Mouse (Mus musculus): ENCODE measurements around the gene Itga3. TPM values are rescaled to one million over a fixed set of nuclear protein-coding genes. Genes with fewer than 3 reads are reported as not detected.
A peak's percentile ranks its signal among the peaks of the same experiment; 100 is the strongest.

Itga3 gene
- polyA plus RNA-seq, 1 experiment from 2014 or later: 16.9 TPM

GRCm38 (mm10) chr11:95075197-95076040 is 1.2 kb downstream of the Itga3 start:
- peaks cover 22% of the 10 kb centered on the region for H3K27me3 ChIP-seq (ENCODE audit: control insufficient read depth, insufficient read depth, low read length)
- H3K9me3 ChIP-seq (ENCODE audit: control insufficient read depth, low read length): no peaks in the 10 kb centered on the region
- H3K4me2 ChIP-seq (replicated peaks): peak overlapping the region; percentile 82
- peak overlapping the region; percentile 78 for H3K9ac ChIP-seq
- H3K4me3 ChIP-seq (replicated peaks; ENCODE audit: low read length): peak overlapping the region; percentile 69
- WGBS: 6% methylated on average over 19 of the region's 19 CpGs
- DNase-seq (ENCODE audit: low spot score) (no peak), ATAC-seq (ENCODE audit: low FRiP score) (no peak)
- peak overlapping the region; percentile 71 for H3K27ac ChIP-seq
- H3K36me3 ChIP-seq (replicated peaks; ENCODE audit: control insufficient read depth, insufficient read depth): no peaks in the 10 kb centered on the region
- H3K4me1 ChIP-seq (replicated peaks; ENCODE audit: control insufficient read depth, insufficient read depth, low read length): peaks cover 12% of the 10 kb centered on the region

- Histone ChIP-seq H3K4me3 (replicated peaks; ENCODE audit: low read length) (peak overlapping the region; percentile 69; the same call in 1 of the 2 replicates), H3K27me3 (ENCODE audit: control insufficient read depth, insufficient read depth, low read length) (peaks cover 22% of the 10 kb centered on the region), H3K9ac (peak overlapping the region; percentile 78; the same call in 1 of the 2 replicates), H3K9me3 (ENCODE audit: control insufficient read depth, low read length) (no peaks in the 10 kb centered on the region), H3K4me2 (replicated peaks) (peak overlapping the region; percentile 82), H3K36me3 (replicated peaks; ENCODE audit: control insufficient read depth, insufficient read depth) (no peaks in the 10 kb centered on the region), H3K4me1 (replicated peaks; ENCODE audit: control insufficient read depth, insufficient read depth, low read length) (peaks cover 12% of the 10 kb centered on the region), H3K27ac (no peak overlapping the region)
- ATAC-seq (ENCODE audit: low FRiP score) (no peak), DNase-seq (ENCODE audit: low spot score) (no peak)
- 82% methylated on average over 4 of the region's 4 CpGs for WGBS
Measured at GRCm38 (mm10) chr11:95074694-95075093, 1.9 kb downstream of the Itga3 start.

DNA sequence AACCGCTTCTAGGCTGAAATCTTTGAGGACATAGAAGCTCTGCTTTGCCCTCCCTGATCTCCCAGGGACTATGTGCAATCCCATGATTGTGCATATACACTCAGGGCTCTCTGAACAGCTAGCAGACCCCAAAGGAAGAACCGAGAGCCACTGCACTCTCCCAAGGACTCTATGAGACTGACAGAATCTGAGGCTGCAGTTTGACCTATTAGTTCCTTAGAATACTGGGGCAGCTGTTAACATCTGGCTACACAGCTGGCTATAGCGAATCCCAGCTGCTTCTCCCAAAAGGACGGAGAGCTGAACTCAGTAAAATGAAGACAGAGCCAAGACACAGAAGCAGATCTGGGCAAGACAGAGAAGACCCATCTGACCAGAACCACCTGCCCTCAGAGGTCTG is 2.8 kb downstream of the Itga3 start:
- Histone ChIP-seq H3K4me3 (replicated peaks; ENCODE audit: low read length) (no peak overlapping the region), H3K9ac (no peak overlapping the region), H3K27me3 (ENCODE audit: control insufficient read depth, insufficient read depth, low read length) (peaks cover 22% of the 10 kb centered on the region), H3K4me1 (replicated peaks; ENCODE audit: control insufficient read depth, insufficient read depth, low read length) (peaks cover 12% of the 10 kb centered on the region), H3K4me2 (replicated peaks) (no peak overlapping the region), H3K27ac (no peak overlapping the region), H3K9me3 (ENCODE audit: control insufficient read depth, low read length) (no peaks in the 10 kb centered on the region), H3K36me3 (replicated peaks; ENCODE audit: control insufficient read depth, insufficient read depth) (no peaks in the 10 kb centered on the region)
- no peak for DNase-seq (ENCODE audit: low spot score)
- no peak for ATAC-seq (ENCODE audit: low FRiP score)
- 78% methylated on average over 4 of the region's 4 CpGs for WGBS

GRCm38 (mm10) chr11:95072804-95073203 is 3.8 kb downstream of the Itga3 start:
- no peak overlapping the region for H3K4me2 ChIP-seq (replicated peaks)
- DNase-seq (ENCODE audit: low spot score) (no peak), ATAC-seq (ENCODE audit: low FRiP score) (no peak)
- no peak overlapping the region for H3K9ac ChIP-seq
- no peak overlapping the region for H3K27ac ChIP-seq
- H3K27me3 ChIP-seq (ENCODE audit: control insufficient read depth, insufficient read depth, low read length): peaks cover 12% of the 10 kb centered on the region
- 72% methylated on average over 5 of the region's 5 CpGs for WGBS
- no peak overlapping the region for H3K4me3 ChIP-seq (replicated peaks; ENCODE audit: low read length)
- no peaks in the 10 kb centered on the region for H3K9me3 ChIP-seq (ENCODE audit: control insufficient read depth, low read length)
- H3K4me1 ChIP-seq (replicated peaks; ENCODE audit: control insufficient read depth, insufficient read depth, low read length): peaks cover 12% of the 10 kb centered on the region
- no peaks in the 10 kb centered on the region for H3K36me3 ChIP-seq (replicated peaks; ENCODE audit: control insufficient read depth, insufficient read depth)

DNA sequence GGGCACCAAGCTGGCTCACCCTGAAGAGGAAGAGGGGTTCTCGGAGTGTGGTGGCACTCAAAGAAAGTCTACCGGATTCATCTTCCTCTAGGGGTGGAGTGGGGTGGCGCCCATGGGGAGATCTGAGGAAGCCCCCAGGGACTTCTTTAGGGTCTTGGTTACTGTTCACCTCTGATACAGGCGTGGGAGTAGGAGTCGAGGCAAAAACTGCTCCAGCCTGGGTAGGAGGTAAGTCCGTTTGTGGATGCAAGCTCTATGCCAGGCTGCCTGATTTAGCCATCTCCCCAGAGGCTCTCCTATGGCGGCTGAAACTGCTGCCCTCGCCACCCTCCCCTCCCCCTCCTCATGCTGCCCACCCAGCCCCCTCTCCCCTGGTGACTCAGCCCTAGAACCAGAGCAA is 4.5 kb downstream of the Itga3 start:
- Histone ChIP-seq H3K4me3 (replicated peaks; ENCODE audit: low read length) (no peak overlapping the region), H3K4me2 (replicated peaks) (no peak overlapping the region), H3K9me3 (ENCODE audit: control insufficient read depth, low read length) (no peaks in the 10 kb centered on the region), H3K27ac (no peak overlapping the region), H3K9ac (no peak overlapping the region), H3K27me3 (ENCODE audit: control insufficient read depth, insufficient read depth, low read length) (peaks cover 12% of the 10 kb centered on the region), H3K4me1 (replicated peaks; ENCODE audit: control insufficient read depth, insufficient read depth, low read length) (peaks cover 10% of the 10 kb centered on the region), H3K36me3 (replicated peaks; ENCODE audit: control insufficient read depth, insufficient read depth) (no peaks in the 10 kb centered on the region; the same call in 1 of the 2 replicates)
- ATAC-seq (ENCODE audit: low FRiP score) (no peak), DNase-seq (ENCODE audit: low spot score) (no peak)
- 67% methylated on average over 8 of the region's 8 CpGs for WGBS

DNA sequence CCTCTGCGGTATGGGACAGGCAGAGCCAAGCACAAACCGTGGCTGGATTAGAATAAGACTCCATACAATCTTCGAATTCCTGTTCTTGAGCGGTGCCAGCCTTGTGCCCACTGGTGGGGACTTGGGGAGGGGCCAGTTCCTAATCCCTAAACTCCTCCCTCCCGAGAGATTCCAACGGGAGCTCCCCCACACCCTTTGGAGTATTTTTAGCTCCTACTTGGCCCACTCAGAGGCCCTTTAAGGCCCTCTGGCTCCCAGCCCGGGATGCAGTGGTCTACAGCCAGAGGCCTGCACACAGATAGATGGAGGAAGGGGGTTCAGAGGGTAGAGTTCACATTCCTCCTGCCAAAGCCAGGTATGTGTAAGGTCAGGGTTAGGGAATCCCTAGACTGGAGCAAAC is 5.3 kb downstream of the Itga3 start:
- Histone ChIP-seq H3K36me3 (replicated peaks; ENCODE audit: control insufficient read depth, insufficient read depth) (no peaks in the 10 kb centered on the region; the same call in 1 of the 2 replicates), H3K4me1 (replicated peaks; ENCODE audit: control insufficient read depth, insufficient read depth, low read length) (peaks cover 7% of the 10 kb centered on the region), H3K4me3 (replicated peaks; ENCODE audit: low read length) (no peak overlapping the region), H3K27me3 (ENCODE audit: control insufficient read depth, insufficient read depth, low read length) (peaks cover 12% of the 10 kb centered on the region), H3K9me3 (ENCODE audit: control insufficient read depth, low read length) (no peaks in the 10 kb centered on the region), H3K27ac (no peak overlapping the region), H3K9ac (no peak overlapping the region), H3K4me2 (replicated peaks) (no peak overlapping the region)
- 63% methylated on average over 7 of the region's 7 CpGs for WGBS
- no peak for DNase-seq (ENCODE audit: low spot score)
- no peak for ATAC-seq (ENCODE audit: low FRiP score)

GRCm38 (mm10) chr11:95070140-95071107 is 6.2 kb downstream of the Itga3 start:
- ATAC-seq (ENCODE audit: low FRiP score): no peak
- whole genome bisulfite sequencing: 74% methylated on average over 8 of the region's 8 CpGs
- no peak for DNase-seq (ENCODE audit: low spot score)

GRCm38 (mm10) chr11:95069226-95069957 is 7.2 kb downstream of the Itga3 start:
- no peaks in the 10 kb centered on the region for H3K9me3 ChIP-seq (ENCODE audit: control insufficient read depth, low read length)
- peaks cover 4% of the 10 kb centered on the region for H3K27me3 ChIP-seq (ENCODE audit: control insufficient read depth, insufficient read depth, low read length)
- no peak for DNase-seq (ENCODE audit: low spot score)
- H3K27ac ChIP-seq: no peak overlapping the region
- 86% methylated on average over 10 of the region's 10 CpGs for WGBS
- H3K9ac ChIP-seq: no peak overlapping the region
- H3K4me1 ChIP-seq (replicated peaks; ENCODE audit: control insufficient read depth, insufficient read depth, low read length): no peaks in the 10 kb centered on the region
- H3K4me2 ChIP-seq (replicated peaks): no peak overlapping the region
- no peaks in the 10 kb centered on the region; the same call in 1 of the 2 replicates for H3K36me3 ChIP-seq (replicated peaks; ENCODE audit: control insufficient read depth, insufficient read depth)
- no peak overlapping the region for H3K4me3 ChIP-seq (replicated peaks; ENCODE audit: low read length)
- no peak for ATAC-seq (ENCODE audit: low FRiP score)

More at GRCm38 (mm10) chr11:95070140-95071107, 6.2 kb downstream of the Itga3 start:
- Histone ChIP-seq H3K4me1 (replicated peaks; ENCODE audit: control insufficient read depth, insufficient read depth, low read length) (peaks cover 6% of the 10 kb centered on the region), H3K4me3 (replicated peaks; ENCODE audit: low read length) (no peak overlapping the region), H3K36me3 (replicated peaks; ENCODE audit: control insufficient read depth, insufficient read depth) (no peaks in the 10 kb centered on the region; the same call in 1 of the 2 replicates), H3K9ac (no peak overlapping the region), H3K4me2 (replicated peaks) (no peak overlapping the region), H3K27ac (no peak overlapping the region), H3K9me3 (ENCODE audit: control insufficient read depth, low read length) (no peaks in the 10 kb centered on the region), H3K27me3 (ENCODE audit: control insufficient read depth, insufficient read depth, low read length) (peaks cover 12% of the 10 kb centered on the region)
